Mouse (Mus musculus) myocyte (in vitro differentiated cells): ENCODE measurements around the gene Rpl23a. TPM values are rescaled to one million over a fixed set of nuclear protein-coding genes. Genes with fewer than 3 reads are reported as not detected.
"Not testable (repeated sequence)": the region's sequence is repeated elsewhere in the genome, so short reads cannot be mapped to it uniquely, and the experiment has no call there.

ENCODE experiments used
- H3K27me3 ChIP-seq: one replicate; pipeline ENCODE4 v1.6.1; 2011; ENCODE audit not compliant: control insufficient read depth, insufficient read depth, insufficient read length
- H3K36me3 ChIP-seq: one replicate; pipeline ENCODE4 v1.6.1; 2011; ENCODE audit not compliant: control insufficient read depth, insufficient read depth
- H3K4me2 ChIP-seq: one replicate; pipeline ENCODE4 v1.6.1; 2011; ENCODE audit warnings: low read depth, control low read depth
- H3K4me3 ChIP-seq: one replicate; pipeline ENCODE4 v1.5.1; 2011; ENCODE audit warnings: mild to moderate bottlenecking, control low read depth, moderate library complexity
- H3K79me2 ChIP-seq: one replicate; pipeline ENCODE4 v1.6.1; 2011; ENCODE audit not compliant: control insufficient read depth, insufficient read depth
- H3ac ChIP-seq: one replicate; pipeline ENCODE4 v1.6.1; 2011; ENCODE audit not compliant: control insufficient read depth, insufficient read length
- CEBPB ChIP-seq: IDR thresholded peaks from 2 replicates; pipeline ENCODE4 v1.6.1; 2011; ENCODE audit warnings: mild to moderate bottlenecking, moderate library complexity; ENCODE audit not compliant: poor library complexity, insufficient read depth, severe bottlenecking
- E2F4 ChIP-seq: IDR thresholded peaks from one replicate; pipeline ENCODE4 v1.6.1; 2011; ENCODE audit warnings: mild to moderate bottlenecking, control low read depth, moderate library complexity; ENCODE audit not compliant: insufficient read depth
- MAX ChIP-seq: IDR thresholded peaks from one replicate; pipeline ENCODE4 v1.6.1; 2011; ENCODE audit warnings: low read depth, mild to moderate bottlenecking, control low read depth
- MYOD1 ChIP-seq, 3 experiments: IDR thresholded peaks; one replicate each; pipeline ENCODE4 v1.6.1; 2011; ENCODE audit warnings: control low read depth in 2 of 3, low read depth in 2 of 3, mild to moderate bottlenecking in 2 of 3, moderate library complexity in 1 of 3; ENCODE audit not compliant: insufficient read length in 2 of 3, control insufficient read depth in 1 of 3
- MYOG ChIP-seq, 3 experiments: IDR thresholded peaks; one replicate each; pipeline ENCODE4 v1.6.1; 2011; ENCODE audit warnings: control low read depth in 2 of 3, low read depth in 2 of 3, mild to moderate bottlenecking in 2 of 3; ENCODE audit not compliant: insufficient read length in 2 of 3, control insufficient read depth in 1 of 3, insufficient read depth in 1 of 3
- POLR2A ChIP-seq: IDR thresholded peaks from one replicate; pipeline ENCODE4 v1.6.1; 2011; ENCODE audit warnings: low read depth, mild to moderate bottlenecking, control low read depth, moderate library complexity; ENCODE audit not compliant: insufficient read length
- POLR2AphosphoS2 ChIP-seq: IDR thresholded peaks from one replicate; pipeline ENCODE4 v1.6.1; 2011; ENCODE audit warnings: low read depth, control low read depth; ENCODE audit not compliant: insufficient read length
- REST ChIP-seq: IDR thresholded peaks from one replicate; pipeline ENCODE4 v1.6.1; 2011; ENCODE audit warnings: mild to moderate bottlenecking, control low read depth, moderate library complexity; ENCODE audit not compliant: insufficient read depth, insufficient read length
- SRF ChIP-seq: IDR thresholded peaks from one replicate; pipeline ENCODE4 v1.6.1; 2011; ENCODE audit warnings: low read depth; ENCODE audit not compliant: control insufficient read depth, insufficient read length
- TCF12 ChIP-seq: IDR thresholded peaks from one replicate; pipeline ENCODE4 v1.6.1; 2011; ENCODE audit warnings: mild to moderate bottlenecking, control low read depth; ENCODE audit not compliant: poor library complexity, insufficient read depth, severe bottlenecking
- TCF3 ChIP-seq: IDR thresholded peaks from one replicate; pipeline ENCODE4 v1.6.1; 2011; ENCODE audit warnings: low read depth, control low read depth; ENCODE audit not compliant: insufficient read length
- USF1 ChIP-seq: IDR thresholded peaks from one replicate; pipeline ENCODE4 v1.6.1; 2011; ENCODE audit warnings: low read depth, mild to moderate bottlenecking, control low read depth, moderate library complexity
- polyA plus RNA-seq: library from polyadenylated mRNA; unstranded; fragments of >200 nt; fragmentation: generic; extraction: Trizol; gene quantifications from one replicate; pipeline ENCODE4 v1.2.1, GENCODE M21; 2012; ENCODE audit warnings: missing spikeins

Rpl23a gene
- polyA plus RNA-seq, 1 experiment: 3,571 TPM

GRCm38 (mm10) chr11:78140665-78141064 lies 42.7 kb downstream of the Rpl23a start:
- H3K4me3 ChIP-seq: no peak overlapping the region
- H3ac ChIP-seq: no peak overlapping the region
- peaks cover 9% of the 10 kb centered on the region for H3K36me3 ChIP-seq
- no peaks in the 10 kb centered on the region for H3K27me3 ChIP-seq
- no peak overlapping the region for H3K4me2 ChIP-seq
- peaks cover 58% of the 10 kb centered on the region for H3K79me2 ChIP-seq
- TF ChIP-seq MYOG (IDR thresholded peaks at IDR 0.05; ENCODE audit: control insufficient read depth in 1 of 3, insufficient read depth in 1 of 3, insufficient read length in 2 of 3, low read depth in 2 of 3) (no peak), POLR2A (no peak), E2F4 (no peak), POLR2AphosphoS2 (no peak), SRF (no peak), CEBPB (no peak), MAX (no peak), REST (no peak), USF1 (no peak), TCF3 (no peak), MYOD1 (IDR thresholded peaks at IDR 0.05; ENCODE audit: control insufficient read depth in 1 of 3, insufficient read length in 2 of 3, low read depth in 2 of 3) (no peak), TCF12 (no peak)

- Histone ChIP-seq H3ac (no peak overlapping the region), H3K79me2 (peaks cover 79% of the 10 kb centered on the region), H3K4me3 (no peak overlapping the region), H3K4me2 (no peak overlapping the region), H3K36me3 (peaks cover 6% of the 10 kb centered on the region), H3K27me3 (no peaks in the 10 kb centered on the region)
- no peak for TF ChIP-seq POLR2A
- no peak for TF ChIP-seq POLR2AphosphoS2
- TF ChIP-seq MYOD1 (IDR thresholded peaks at IDR 0.05; ENCODE audit: control insufficient read depth in 1 of 3, insufficient read length in 2 of 3, low read depth in 2 of 3): no peak
- no peak for TF ChIP-seq REST
- no peak for TF ChIP-seq MYOG (IDR thresholded peaks at IDR 0.05; ENCODE audit: control insufficient read depth in 1 of 3, insufficient read depth in 1 of 3, insufficient read length in 2 of 3, low read depth in 2 of 3)
- no peak for TF ChIP-seq TCF3
- TF ChIP-seq SRF: no peak
- TF ChIP-seq E2F4: no peak
- TF ChIP-seq CEBPB: no peak
- no peak for TF ChIP-seq TCF12
- TF ChIP-seq USF1: no peak
Measured at GRCm38 (mm10) chr11:78138023-78138422, 45.4 kb downstream of the Rpl23a start.

- Histone ChIP-seq H3K4me3 (no peak overlapping the region), H3K4me2 (no peak overlapping the region), H3K36me3 (peaks cover 4% of the 10 kb centered on the region), H3K79me2 (peaks cover 82% of the 10 kb centered on the region), H3K27me3 (no peaks in the 10 kb centered on the region), H3ac (no peak overlapping the region)
- TF ChIP-seq MYOD1 (IDR thresholded peaks at IDR 0.05; ENCODE audit: control insufficient read depth in 1 of 3, insufficient read length in 2 of 3, low read depth in 2 of 3) (no peak), E2F4 (no peak), MAX (no peak)
Measured at GRCm38 (mm10) chr11:78137584-78137983, 45.8 kb downstream of the Rpl23a start.

DNA sequence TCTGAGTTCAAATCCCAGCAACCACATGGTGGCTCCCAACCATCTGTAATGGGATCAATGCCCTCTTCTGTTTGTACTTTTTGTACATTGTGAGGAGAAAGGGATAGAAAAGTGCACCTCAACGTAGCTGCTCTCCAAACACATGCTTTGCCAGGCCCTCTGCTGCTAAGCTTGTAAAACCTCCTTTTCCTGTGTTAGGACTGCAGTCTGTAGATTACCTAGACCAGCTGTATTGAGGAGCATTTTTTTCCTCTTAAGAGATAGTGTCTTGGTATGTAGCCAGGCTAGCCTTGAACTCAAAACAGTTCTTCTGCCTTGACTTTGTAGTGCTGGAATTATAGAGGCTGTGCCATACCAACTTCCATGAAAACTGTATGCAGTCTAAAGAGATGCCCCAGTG lies 47.3 kb downstream of the Rpl23a start:
- H3K4me2 ChIP-seq: no peak overlapping the region
- no peak for TF ChIP-seq TCF12
- no peak for TF ChIP-seq MYOG (IDR thresholded peaks at IDR 0.05; ENCODE audit: control insufficient read depth in 1 of 3, insufficient read depth in 1 of 3, insufficient read length in 2 of 3, low read depth in 2 of 3)
- TF ChIP-seq MAX: no peak
- H3K27me3 ChIP-seq: no peaks in the 10 kb centered on the region
- no peak overlapping the region for H3ac ChIP-seq
- H3K36me3 ChIP-seq: peaks cover 4% of the 10 kb centered on the region
- H3K4me3 ChIP-seq: no peak overlapping the region
- H3K79me2 ChIP-seq: peaks cover 91% of the 10 kb centered on the region

DNA sequence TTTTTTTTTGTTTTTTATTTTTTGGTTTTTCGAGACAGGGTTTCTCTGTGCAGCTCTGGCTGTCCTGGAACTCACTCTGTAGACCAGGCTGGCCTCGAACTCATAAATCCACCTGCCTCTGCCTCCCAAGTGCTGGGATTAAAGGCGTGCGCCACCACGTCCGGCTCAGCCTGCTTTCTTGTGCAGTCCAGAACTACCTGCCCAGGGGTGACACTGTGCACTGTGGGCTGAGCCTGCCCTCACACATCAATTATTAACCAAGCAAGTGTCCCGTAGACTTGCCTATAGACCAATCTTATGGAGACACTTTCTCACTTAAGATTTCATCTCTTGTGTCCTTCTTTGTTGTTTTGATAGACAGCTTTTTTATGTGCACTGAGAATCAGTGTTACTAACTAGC lies 48.1 kb downstream of the Rpl23a start:
- H3K36me3 ChIP-seq, H3K4me3 ChIP-seq, H3K4me2 ChIP-seq, H3ac ChIP-seq, H3K27me3 ChIP-seq: not testable (repeated sequence)
- H3K79me2 ChIP-seq: peaks cover 92% of the 10 kb centered on the region

DNA sequence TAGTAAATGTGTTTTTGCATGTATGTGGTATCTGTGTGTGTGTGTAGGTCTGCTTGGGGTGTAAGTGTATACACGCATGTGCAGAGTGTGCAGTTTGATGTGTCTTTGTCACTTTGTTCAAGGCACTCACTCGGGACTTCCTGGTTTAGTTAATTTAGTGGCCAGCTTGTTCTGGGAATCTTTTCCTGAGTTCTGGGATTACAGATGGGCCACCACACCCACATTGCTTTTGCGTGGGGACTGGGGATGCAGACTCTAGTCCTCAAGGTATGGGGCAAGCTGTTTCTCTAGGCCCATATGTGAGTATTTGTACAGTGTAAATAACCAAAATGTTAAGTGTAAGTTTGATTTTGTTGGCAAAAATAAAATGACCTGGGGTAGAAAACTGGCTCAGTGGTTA lies 49.0 kb downstream of the Rpl23a start:
- Histone ChIP-seq H3K4me3 (no peak overlapping the region), H3K27me3 (no peaks in the 10 kb centered on the region), H3ac (no peak overlapping the region), H3K4me2 (no peak overlapping the region), H3K79me2 (peaks cover 93% of the 10 kb centered on the region), H3K36me3 (peaks cover 4% of the 10 kb centered on the region)
- TF ChIP-seq POLR2A: no peak
- no peak for TF ChIP-seq MYOG (IDR thresholded peaks at IDR 0.05; ENCODE audit: control insufficient read depth in 1 of 3, insufficient read depth in 1 of 3, insufficient read length in 2 of 3, low read depth in 2 of 3)
- TF ChIP-seq TCF12: no peak
- no peak for TF ChIP-seq CEBPB
- TF ChIP-seq MAX: no peak
- TF ChIP-seq USF1: no peak
- TF ChIP-seq MYOD1 (IDR thresholded peaks at IDR 0.05; ENCODE audit: control insufficient read depth in 1 of 3, insufficient read length in 2 of 3, low read depth in 2 of 3): no peak
- no peak for TF ChIP-seq REST
- TF ChIP-seq SRF: no peak
- no peak for TF ChIP-seq POLR2AphosphoS2
- no peak for TF ChIP-seq TCF3
- no peak for TF ChIP-seq E2F4
